Mouse (Mus musculus) heart, postnatal 0 days (tissue): ENCODE data around the gene Ntf5. TPM values are rescaled to one million over a fixed set of nuclear protein-coding genes. Genes with fewer than 3 reads are reported as not detected.

Experiments
- ATAC-seq: fragments of 200-750 bp; cut with Nextera tagmentation; 2 replicates; pipeline ENCODE4 v1.8.0; 2017; ENCODE audit warnings: low read depth, moderate number of reproducible peaks, moderate library complexity; ENCODE audit not compliant: insufficient read depth
- DNase-seq: peaks from one replicate; pipeline ENCODE4 v3.0.0-alpha.2; 2016; ENCODE audit warnings: low spot score
- H3K27ac ChIP-seq: fragments of 300-500 bp; sonication (generic); 2 replicates; pipeline ENCODE4 v1.5.1; 2014; ENCODE audit warnings: low read depth, mild to moderate bottlenecking
- H3K27me3 ChIP-seq: fragments of 300-500 bp; sonication (generic); 2 replicates; pipeline ENCODE4 v1.6.1; 2014; ENCODE audit warnings: low read length, mixed read lengths; ENCODE audit not compliant: control insufficient read depth, insufficient read depth
- H3K36me3 ChIP-seq: fragments of 300-500 bp; sonication (generic); replicated peaks from 2 replicates; pipeline ENCODE4 v1.6.1; 2014; ENCODE audit warnings: low read length, mixed read lengths; ENCODE audit not compliant: control insufficient read depth, insufficient read depth
- H3K4me1 ChIP-seq: fragments of 300-500 bp; sonication (generic); 2 replicates; pipeline ENCODE4 v1.6.1; 2014; ENCODE audit warnings: antibody characterized with exemption; ENCODE audit not compliant: control insufficient read depth, insufficient read depth
- H3K4me2 ChIP-seq: fragments of 300-500 bp; sonication (generic); 2 replicates; pipeline ENCODE4 v1.6.1; 2014; ENCODE audit warnings: low read depth, mild to moderate bottlenecking, low read length, moderate library complexity
- H3K4me3 ChIP-seq: fragments of 300-500 bp; sonication (generic); 2 replicates; pipeline ENCODE4 v1.5.1; 2014; ENCODE audit warnings: low read depth, low read length
- H3K9ac ChIP-seq: fragments of 300-500 bp; sonication (generic); replicated peaks from 2 replicates; pipeline ENCODE4 v1.6.1; 2014; ENCODE audit warnings: low read depth, low read length, mixed read lengths
- H3K9me3 ChIP-seq: fragments of 300-500 bp; sonication (generic); replicated peaks from 2 replicates; pipeline ENCODE4 v1.6.1; 2016; ENCODE audit warnings: low read length; ENCODE audit not compliant: control insufficient read depth
- CTCF ChIP-seq: IDR thresholded peaks from 2 replicates; pipeline ENCODE4 v1.5.1; 2016; ENCODE audit warnings: antibody characterized with exemption, control low read depth, low read depth
- EP300 ChIP-seq: IDR thresholded peaks from 2 replicates; pipeline ENCODE4 v1.6.1; 2016; ENCODE audit warnings: antibody characterized with exemption, low read depth
- WGBS: fragments of 180-500 bp; shearing (Covaris S2); extraction: QIAGEN DNeasy Blood & Tissue Kit; methylation state at CpG from one replicate; pipeline ENCODE4 v1.1.7; 2014; 5-methylcytosine and 5-hydroxymethylcytosine counted together
- polyA plus RNA-seq: library from polyadenylated mRNA; unstranded; fragments of >200 nt; fragmentation: Nextera tagmentation; extraction: Ambion mirVana; gene quantifications from 2 replicates; pipeline ENCODE4 v1.2.1, GENCODE M21; 2015
- total RNA-seq: library from RNA; depleted of rRNA; stranded (reverse); fragments of >200 nt; gene quantifications from 2 replicates; pipeline ENCODE4 v1.2.3, GENCODE M21; 2014; ENCODE audit warnings: low replicate concordance

Ntf5 gene
- total and polyA plus RNA-seq, 2 experiments from 2014 or later: 0.15 TPM; not detected in 1

- Histone ChIP-seq H3K9ac (0 out of 2 replicates have a peak within 1 kb of the TSS, but pooled peaks have one; percentile 2), H3K36me3 (peaks cover 29% of the 10 kb centered on the region), H3K9me3 (no peaks in the 10 kb centered on the region), H3K27me3 (peaks cover 27% of the 10 kb centered on the region), H3K4me1 (peaks cover 27% of the 10 kb centered on the region), H3K4me2 (peak within 1 kb of the TSS; percentile 88), H3K4me3 (peak within 1 kb of the TSS; percentile 51), H3K27ac (no peak within 1 kb of the TSS)
- 8% methylated on average over 28 of the region's 28 CpGs for WGBS
- DNase-seq: peak; percentile 63
- peak; percentile 62 for ATAC-seq
- TF ChIP-seq EP300 (no peak), CTCF (no peak)
These were observed 42.8 kb upstream of the Ntf5 start, which contains the start of gene Lin7b for GRCm38 (mm10) chr7:45370475-45371311. Lin7b (minus strand) TSS chr7:45370583.

DNA sequence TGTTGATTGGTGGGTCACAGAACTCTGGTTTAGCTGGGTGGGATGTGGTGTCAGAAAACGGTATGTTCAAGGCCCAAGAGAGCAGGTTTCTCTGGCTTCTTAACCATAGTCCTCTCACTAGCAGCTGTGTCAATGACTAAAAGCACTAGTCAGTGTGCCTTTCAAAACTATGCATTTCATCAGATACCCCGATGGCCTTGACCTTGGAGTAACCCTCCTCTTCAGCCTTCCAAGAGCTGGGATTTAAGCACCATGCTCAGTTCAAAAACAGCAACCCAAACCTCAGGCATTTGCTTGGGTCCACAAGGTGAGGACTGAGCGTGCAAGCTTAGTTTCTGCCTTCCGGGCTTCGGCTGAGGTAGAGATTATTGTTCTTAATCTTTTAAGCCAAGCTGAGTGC, 41.1 kb upstream of the Ntf5 start:
- Histone ChIP-seq H3K27ac (no peak overlapping the region), H3K9ac (no peak overlapping the region), H3K9me3 (no peaks in the 10 kb centered on the region), H3K36me3 (peaks cover 46% of the 10 kb centered on the region), H3K4me3 (no peak overlapping the region), H3K4me1 (peaks cover 18% of the 10 kb centered on the region), H3K27me3 (peaks cover 18% of the 10 kb centered on the region), H3K4me2 (no peak overlapping the region)
- 75% methylated on average over 5 of the region's 5 CpGs for WGBS
- TF ChIP-seq CTCF (no peak), EP300 (no peak)
- DNase-seq: no peak
- no peak for ATAC-seq

DNA sequence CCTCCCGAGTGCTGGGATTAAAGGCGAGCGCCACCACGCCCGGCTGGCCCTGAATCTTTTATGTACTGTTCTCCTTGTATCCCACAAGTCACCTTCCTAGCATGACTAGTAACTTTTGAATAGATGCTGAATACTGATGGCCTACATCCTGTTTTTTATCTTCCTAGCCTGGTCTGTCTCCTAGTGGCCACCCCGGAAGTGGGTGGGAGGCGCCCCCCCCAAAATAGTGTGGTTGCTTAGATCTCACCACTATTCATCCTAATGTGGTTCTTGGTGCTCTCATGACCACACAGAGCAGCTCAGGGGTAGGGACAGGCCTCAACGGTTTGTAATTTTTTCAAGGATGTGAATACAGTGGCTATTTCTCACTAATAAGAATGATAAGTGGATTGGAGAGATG, 38.9 kb upstream of the Ntf5 start:
- ATAC-seq: no peak
- Histone ChIP-seq H3K4me2 (no peak overlapping the region), H3K4me3 (no peak overlapping the region), H3K9ac (no peak overlapping the region), H3K27ac (no peak overlapping the region), H3K9me3 (no peaks in the 10 kb centered on the region), H3K27me3 (peaks cover 2% of the 10 kb centered on the region; the same call in 1 of the 2 replicates), H3K36me3 (peaks cover 68% of the 10 kb centered on the region), H3K4me1 (peaks cover 11% of the 10 kb centered on the region)
- DNase-seq: no peak
- 91% methylated on average over 8 of the region's 8 CpGs for WGBS
- TF ChIP-seq EP300 (no peak), CTCF (no peak)

GRCm38 (mm10) chr7:45376057-45376456, 37.4 kb upstream of the Ntf5 start:
- WGBS: 87% methylated on average over 1 of the region's 1 CpGs
- no peak overlapping the region for H3K4me2 ChIP-seq
- H3K27ac ChIP-seq: no peak overlapping the region
- no peaks in the 10 kb centered on the region for H3K4me1 ChIP-seq
- H3K4me3 ChIP-seq: no peak overlapping the region
- ATAC-seq: no peak
- no peak for TF ChIP-seq EP300
- no peaks in the 10 kb centered on the region for H3K27me3 ChIP-seq
- no peaks in the 10 kb centered on the region for H3K9me3 ChIP-seq
- DNase-seq: no peak
- H3K36me3 ChIP-seq: peaks cover 83% of the 10 kb centered on the region
- H3K9ac ChIP-seq: no peak overlapping the region

- TF ChIP-seq EP300 (no peak), CTCF (peak; percentile 17; the same call in 1 of the 2 replicates)
- Histone ChIP-seq H3K9ac (no peak overlapping the region), H3K36me3 (peaks cover 100% of the 10 kb centered on the region), H3K27me3 (no peaks in the 10 kb centered on the region), H3K4me3 (no peak overlapping the region), H3K9me3 (no peaks in the 10 kb centered on the region), H3K4me2 (no peak overlapping the region), H3K27ac (no peak overlapping the region), H3K4me1 (peaks cover 9% of the 10 kb centered on the region; the same call in 1 of the 2 replicates)
- WGBS: 92% methylated on average over 3 of the region's 3 CpGs
- DNase-seq: no peak
- no peak for ATAC-seq
These were observed 27.4 kb upstream of the Ntf5 start for GRCm38 (mm10) chr7:45386077-45386476.
